20 mouse cellular contexts compared by ENCODE assay signal in the genomic region with DNA sequence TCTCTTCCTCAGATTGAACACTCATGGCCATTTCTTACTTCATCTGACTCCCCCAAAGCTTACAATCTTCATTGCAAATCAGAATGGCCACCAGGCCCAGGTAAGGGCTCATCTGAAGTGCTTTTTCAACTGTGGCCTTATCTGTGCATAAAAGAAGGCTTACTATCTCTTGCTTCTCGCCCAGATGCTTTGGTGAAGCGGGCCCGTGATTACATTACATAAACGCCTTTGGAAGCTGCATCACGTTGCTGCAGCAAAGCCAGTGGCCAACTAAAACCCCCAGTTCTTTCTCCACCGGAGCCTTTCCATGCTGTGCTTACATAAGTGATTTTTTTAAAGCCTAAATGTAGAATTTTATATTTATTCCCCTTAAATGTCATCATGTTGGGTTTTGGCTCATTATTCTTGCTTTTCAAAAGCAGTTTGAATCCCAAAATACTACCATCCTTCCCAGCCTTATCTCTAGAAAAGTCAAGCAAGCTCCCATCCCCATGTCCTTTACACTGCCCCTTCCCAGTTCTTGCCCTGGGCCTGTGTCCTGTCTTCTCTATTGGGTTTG. TPM values are rescaled to one million over a fixed set of nuclear protein-coding genes. Genes with fewer than 3 reads are reported as not detected.
DNase-seq lines count a peak whose midpoint lies in the region; ATAC-seq and TF ChIP-seq lines count a peak whose summit lies in the region.
"Had no signal": no experiment of that assay in that cellular context is flagged by ENCODE, and none has a peak within 500 bp of the region (broad histone marks: within the 10 kb centered on the region; RNA-seq: fewer than 3 reads in every experiment).

No protein-coding gene starts in this region.

- H3K27ac ChIP-seq in gastrocnemius, adult 2 months, result no peak overlapping the region
- peak overlapping the region; percentile 36; the same call in 1 of the 2 replicates for H3K27ac ChIP-seq in midbrain, embryonic 12.5 days (replicated peaks)
- H3K27ac ChIP-seq in midbrain, embryonic 15.5 days, result no peak overlapping the region
- no peak overlapping the region for H3K27ac ChIP-seq in liver, postnatal 0 days (ENCODE audit: low read depth)
- H3K27ac ChIP-seq: hindbrain, embryonic 15.5 days; kidney, embryonic 15.5 days; limb, embryonic 15.5 days; neural tube, embryonic 15.5 days; stomach, embryonic 15.5 days had no signal

- peaks cover 55% of the 10 kb centered on the region for H3K27me3 ChIP-seq in midbrain, embryonic 12.5 days
- H3K27me3 ChIP-seq in midbrain, embryonic 15.5 days (replicated peaks), result peaks cover 6% of the 10 kb centered on the region
- peaks cover 39% of the 10 kb centered on the region for H3K27me3 ChIP-seq in liver, postnatal 0 days (ENCODE audit: insufficient read depth, low read length)
- H3K27me3 ChIP-seq: hindbrain, embryonic 15.5 days had no signal

- DNase-seq in gastrocnemius, adult 2 months, result peak; percentile 13
- DNase-seq in gastrocnemius, postnatal 10 days, result no peak
- peak; percentile 74 to 88 for DNase-seq in left cerebral cortex, adult 9 months (ENCODE audit: low spot score in 2 of 2)
- peak; percentile 74 to 83 for DNase-seq in right cerebral cortex, postnatal 36 days (ENCODE audit: low spot score in 2 of 2)
- no peak for DNase-seq in liver, postnatal 0 days
- no peak for DNase-seq in neural tube, embryonic 10.5 days (ENCODE audit: extremely low spot score, low spot score)

- TF ChIP-seq EP300 in liver, postnatal 0 days (IDR thresholded peaks at IDR 0.05; ENCODE audit: low read depth), result no peak

- H3K4me1 ChIP-seq in midbrain, embryonic 12.5 days, result peaks cover 54% of the 10 kb centered on the region
- H3K4me1 ChIP-seq in midbrain, embryonic 15.5 days, result peaks cover 20% of the 10 kb centered on the region
- H3K4me1 ChIP-seq in liver, postnatal 0 days (ENCODE audit: insufficient read depth), result peaks cover 8% of the 10 kb centered on the region; the same call in 1 of the 2 replicates

- no peak overlapping the region for H3K4me3 ChIP-seq in gastrocnemius, adult 2 months
- no peak overlapping the region for H3K4me3 ChIP-seq in midbrain, embryonic 12.5 days
- no peak overlapping the region for H3K4me3 ChIP-seq in midbrain, embryonic 15.5 days
- no peak overlapping the region for H3K4me3 ChIP-seq in liver, postnatal 0 days (ENCODE audit: low read depth, low read length)
- H3K4me3 ChIP-seq: heart, embryonic 12.5 days; hindbrain, embryonic 15.5 days; kidney, embryonic 15.5 days; limb, embryonic 15.5 days; neural tube, embryonic 15.5 days; stomach, embryonic 15.5 days had no signal

- intact Hi-C loops in gastrocnemius, adult 2 months (cut with DNase I), result loop anchor here (10.0 kb wide), 1 partner anchor 279 kb away; no protein-coding TSS in a partner anchor

- no peak for TF ChIP-seq CTCF in gastrocnemius, adult 2 months (IDR thresholded peaks at IDR 0.05)
- TF ChIP-seq CTCF in liver, postnatal 0 days (IDR thresholded peaks at IDR 0.05; ENCODE audit: low read depth), result no peak

- no peaks in the 10 kb centered on the region for H3K9me3 ChIP-seq in midbrain, embryonic 12.5 days
- H3K9me3 ChIP-seq in midbrain, embryonic 15.5 days, result no peaks in the 10 kb centered on the region
- no peaks in the 10 kb centered on the region for H3K9me3 ChIP-seq in liver, postnatal 0 days (ENCODE audit: low read length)
- H3K9me3 ChIP-seq: heart, embryonic 12.5 days; hindbrain, embryonic 15.5 days; kidney, embryonic 15.5 days; limb, embryonic 15.5 days; neural tube, embryonic 15.5 days; stomach, embryonic 15.5 days had no signal

- 59% methylated on average over 6 of the region's 6 CpGs for WGBS in midbrain, embryonic 12.5 days
- 55% methylated on average over 6 of the region's 6 CpGs for WGBS in midbrain, embryonic 15.5 days
- WGBS in liver, postnatal 0 days (ENCODE audit: insufficient replicate concordance), result 53% methylated on average over 6 of the region's 6 CpGs

- no peak overlapping the region for H3K9ac ChIP-seq in midbrain, embryonic 12.5 days (replicated peaks)
- no peak overlapping the region for H3K9ac ChIP-seq in midbrain, embryonic 15.5 days
- no peak overlapping the region for H3K9ac ChIP-seq in liver, postnatal 0 days (replicated peaks)
- H3K9ac ChIP-seq: heart, embryonic 12.5 days; hindbrain, embryonic 15.5 days; kidney, embryonic 15.5 days; limb, embryonic 15.5 days; lung, embryonic 14.5 days; neural tube, embryonic 15.5 days; stomach, embryonic 15.5 days had no signal

- ATAC-seq in midbrain, embryonic 12.5 days (ENCODE audit: low FRiP score, low read depth), result no peak
- no peak for ATAC-seq in midbrain, embryonic 15.5 days (replicated peaks)
- ATAC-seq in liver, postnatal 0 days, result no peak

- no peak overlapping the region for H3K4me2 ChIP-seq in midbrain, embryonic 12.5 days (replicated peaks)
- no peak overlapping the region for H3K4me2 ChIP-seq in midbrain, embryonic 15.5 days
- no peak overlapping the region for H3K4me2 ChIP-seq in liver, postnatal 0 days (ENCODE audit: low read depth, low read length)
- H3K4me2 ChIP-seq: heart, embryonic 12.5 days; hindbrain, embryonic 15.5 days; kidney, embryonic 15.5 days; limb, embryonic 15.5 days; lung, embryonic 14.5 days; neural tube, embryonic 15.5 days; stomach, embryonic 15.5 days had no signal

- peaks cover 11% of the 10 kb centered on the region for H3K36me3 ChIP-seq in midbrain, embryonic 12.5 days
- H3K36me3 ChIP-seq in midbrain, embryonic 15.5 days (replicated peaks), result no peaks in the 10 kb centered on the region
- no peaks in the 10 kb centered on the region; the same call in 1 of the 2 replicates for H3K36me3 ChIP-seq in liver, postnatal 0 days (replicated peaks; ENCODE audit: insufficient read depth, low read length)
- H3K36me3 ChIP-seq: hindbrain, embryonic 15.5 days; stomach, embryonic 15.5 days had no signal

RNA-seq across cellular contexts. Expression of a gene that starts 5.2 kb away (rescaled TPM):
- not detected for total RNA-seq in gastrocnemius, adult 2 months (2021)
- total RNA-seq in gastrocnemius, postnatal 10 days (2021), result under 1 TPM; 0.07 to 0.14 TPM
- polyA plus RNA-seq in midbrain, embryonic 12.5 days (2016; fragmentation: Nextera tagmentation; extraction: Ambion mirVana), result 1.7 and 2.7 TPM in 2 replicates
- 5.6 and 5.9 TPM in 2 replicates for polyA plus RNA-seq in midbrain, embryonic 15.5 days (2015; fragmentation: Nextera tagmentation; extraction: Ambion mirVana)
- 0.07 TPM in 2 replicates for polyA plus RNA-seq in liver, postnatal 0 days (2015; fragmentation: Nextera tagmentation; extraction: Ambion mirVana)
- total RNA-seq: G1E; gastrocnemius, adult 18-20 months; megakaryocyte progenitor cell, adult 5-6 weeks; monocyte, adult 5-6 weeks had no signal
- polyA plus RNA-seq: G1E; heart, embryonic 12.5 days; kidney, embryonic 15.5 days; small intestine, adult 2 months had no signal

RNA-seq across cellular contexts. Expression of a gene that starts 17.1 kb away (rescaled TPM):
- under 1 TPM in 1 of 2 experiments, not detected in 1; 0.06 TPM for total RNA-seq in gastrocnemius, adult 2 months (2021)
- total RNA-seq in gastrocnemius, postnatal 10 days (2021), result 1 to 10 TPM in 1 of 2 experiments, under 1 TPM in 1; 0.87 to 1.2 TPM
- 0.64 and 0.85 TPM in 2 replicates for polyA plus RNA-seq in midbrain, embryonic 12.5 days (2016; fragmentation: Nextera tagmentation; extraction: Ambion mirVana)
- 1.8 TPM in 2 replicates for polyA plus RNA-seq in midbrain, embryonic 15.5 days (2015; fragmentation: Nextera tagmentation; extraction: Ambion mirVana)
- polyA plus RNA-seq in liver, postnatal 0 days (2015; fragmentation: Nextera tagmentation; extraction: Ambion mirVana), result 0.17 and 0.19 TPM in 2 replicates
- total RNA-seq: monocyte, adult 5-6 weeks had no signal
- polyA plus RNA-seq: G1E; heart, embryonic 12.5 days had no signal

RNA-seq across cellular contexts. Expression of a gene that starts 26.0 kb away (rescaled TPM):
- 1,000 to 10,000 TPM in 1 of 2 experiments, 100 to 1,000 TPM in 1; 838 to 1,060 TPM for total RNA-seq in gastrocnemius, adult 2 months (2021)
- total RNA-seq in gastrocnemius, postnatal 10 days (2021), result 100 to 1,000 TPM; 695 to 761 TPM
- 12.8 and 13.2 TPM in 2 replicates for polyA plus RNA-seq in midbrain, embryonic 12.5 days (2016; fragmentation: Nextera tagmentation; extraction: Ambion mirVana)
- 56.5 and 63.1 TPM in 2 replicates for polyA plus RNA-seq in midbrain, embryonic 15.5 days (2015; fragmentation: Nextera tagmentation; extraction: Ambion mirVana)
- 0.29 and 1.4 TPM in 2 replicates for polyA plus RNA-seq in liver, postnatal 0 days (2015; fragmentation: Nextera tagmentation; extraction: Ambion mirVana)
- total RNA-seq: megakaryocyte progenitor cell, adult 5-6 weeks; monocyte, adult 5-6 weeks had no signal
- polyA plus RNA-seq: G1E had no signal

RNA-seq across cellular contexts. Expression of a gene that starts 52.5 kb away (rescaled TPM):
- 1 to 10 TPM; 3.8 to 3.9 TPM for total RNA-seq in gastrocnemius, adult 2 months (2021)
- 1 to 10 TPM; 5.6 to 6.9 TPM for total RNA-seq in gastrocnemius, postnatal 10 days (2021)
- polyA plus RNA-seq in midbrain, embryonic 12.5 days (2016; fragmentation: Nextera tagmentation; extraction: Ambion mirVana), result 10.7 and 11.4 TPM in 2 replicates
- polyA plus RNA-seq in midbrain, embryonic 15.5 days (2015; fragmentation: Nextera tagmentation; extraction: Ambion mirVana), result 4.0 and 4.1 TPM in 2 replicates
- 1.8 TPM in 2 replicates for polyA plus RNA-seq in liver, postnatal 0 days (2015; fragmentation: Nextera tagmentation; extraction: Ambion mirVana)

Comparison
In these comparisons a context has a peak if more than half of its experiments do, and no peak if none do; other contexts are left out.
1. DNase-seq: peak in gastrocnemius, adult 2 months (single experiment), left cerebral cortex, adult 9 months (2 of 2) and right cerebral cortex, postnatal 36 days (2 of 2); none in gastrocnemius, postnatal 10 days (single experiment), liver, postnatal 0 days (single experiment) and neural tube, embryonic 10.5 days (single experiment).